Mouse (Mus musculus): Measurements from ENCODE around the gene Gckr.
"Not testable (repeated sequence)": the region's sequence is repeated elsewhere in the genome, so short reads cannot be mapped to it uniquely, and the experiment has no call there.

The Gckr gene

GRCm38 (mm10) chr5:31294964-31295605 lies 2.2 kb upstream of the Gckr start:
- in situ Hi-C loops (cut with MboI, MseI) = no loop called here

GRCm38 (mm10) chr5:31295606-31296141 lies 1.6 kb upstream of the Gckr start, which contains the start of gene Fndc4:
Gene Fndc4 (minus strand): TSS chr5:31296080.
- in situ Hi-C loops (cut with MboI, MseI) = no loop called here

- in situ Hi-C loops (cut with MboI, MseI) = no loop called here
Observed at GRCm38 (mm10) chr5:31297981-31298380, 738 bp downstream of the Gckr start.

GRCm38 (mm10) chr5:31298486-31298885 lies 1.2 kb downstream of the Gckr start:
- in situ Hi-C loops (cut with MboI, MseI) = no loop called here

GRCm38 (mm10) chr5:31301866-31302265 lies 4.6 kb downstream of the Gckr start:
- in situ Hi-C loops (cut with MboI, MseI) = no loop called here

- in situ Hi-C loops (cut with MboI, MseI) = no loop called here
Observed at GRCm38 (mm10) chr5:31303093-31303492, 5.8 kb downstream of the Gckr start.

- in situ Hi-C loops (cut with MboI, MseI) = no loop called here
Observed at GRCm38 (mm10) chr5:31312806-31313205, 15.6 kb downstream of the Gckr start.

- in situ Hi-C loops (cut with MboI, MseI) = no loop called here
Observed at GRCm38 (mm10) chr5:31322776-31323175, 25.5 kb downstream of the Gckr start.

- in situ Hi-C loops (cut with MboI, MseI) = no loop called here
Observed at GRCm38 (mm10) chr5:31324085-31324484, 26.8 kb downstream of the Gckr start.

GRCm38 (mm10) chr5:31326850-31327249 lies 29.6 kb downstream of the Gckr start:
- in situ Hi-C loops (cut with MboI, MseI) = no loop called here

GRCm38 (mm10) chr5:31328255-31328654 lies 31.0 kb downstream of the Gckr start:
- in situ Hi-C loops (cut with MboI, MseI) = no loop called here

GRCm38 (mm10) chr5:31357586-31357985 lies 60.3 kb downstream of the Gckr start:
- in situ Hi-C loops (cut with MboI, MseI) = not testable (repeated sequence)

GRCm38 (mm10) chr5:31360955-31361354 lies 63.7 kb downstream of the Gckr start:
- in situ Hi-C loops (cut with MboI, MseI) = loop anchor here (5.0 kb wide), 1 partner anchor 36 kb away; no protein-coding TSS in a partner anchor
